Mouse (Mus musculus) neural tube, embryonic 15.5 days (tissue): Measurements from ENCODE around the gene Wls. TPM values are rescaled to one million over a fixed set of nuclear protein-coding genes. Genes with fewer than 3 reads are reported as not detected.

ENCODE experiments used
- ATAC-seq: fragments of 200-750 bp; cut with Nextera tagmentation; 2 replicates; pipeline ENCODE4 v1.8.0; 2017; ENCODE audit warnings: mild to moderate bottlenecking, moderate TSS enrichment, moderate library complexity; ENCODE audit not compliant: low FRiP score
- H3K27ac ChIP-seq: fragments of 300-500 bp; sonication (generic); replicated peaks from 2 replicates; pipeline ENCODE4 v1.5.1; 2015; ENCODE audit warnings: mild to moderate bottlenecking, inconsistent platforms
- H3K27me3 ChIP-seq: fragments of 300-500 bp; sonication (generic); replicated peaks from 2 replicates; pipeline ENCODE4 v1.6.1; 2015; ENCODE audit warnings: inconsistent platforms
- H3K36me3 ChIP-seq: fragments of 300-500 bp; sonication (generic); 2 replicates; pipeline ENCODE4 v1.6.1; 2015; ENCODE audit warnings: inconsistent platforms
- H3K4me1 ChIP-seq: fragments of 300-500 bp; sonication (generic); 2 replicates; pipeline ENCODE4 v1.6.1; 2015; ENCODE audit warnings: inconsistent platforms
- H3K4me2 ChIP-seq: fragments of 300-500 bp; sonication (generic); 2 replicates; pipeline ENCODE4 v1.6.1; 2015; ENCODE audit warnings: inconsistent platforms, mild to moderate bottlenecking, moderate library complexity
- H3K4me3 ChIP-seq: fragments of 300-500 bp; sonication (generic); replicated peaks from 2 replicates; pipeline ENCODE4 v1.5.1; 2015; ENCODE audit warnings: mild to moderate bottlenecking, inconsistent platforms
- H3K9ac ChIP-seq: fragments of 300-500 bp; sonication (generic); replicated peaks from 2 replicates; pipeline ENCODE4 v1.6.1; 2015; ENCODE audit warnings: mild to moderate bottlenecking, inconsistent platforms
- H3K9me3 ChIP-seq: fragments of 300-500 bp; sonication (generic); replicated peaks from 2 replicates; pipeline ENCODE4 v1.6.1; 2016; ENCODE audit warnings: inconsistent platforms
- WGBS: fragments of 180-500 bp; shearing (Covaris S2); methylation state at CpG from one replicate; pipeline ENCODE4 v1.1.7; 2015; ENCODE audit warnings: mixed read lengths; 5-methylcytosine and 5-hydroxymethylcytosine counted together
- polyA plus RNA-seq: library from polyadenylated mRNA; unstranded; fragments of >200 nt; fragmentation: Nextera tagmentation; extraction: Ambion mirVana; gene quantifications from 2 replicates; pipeline ENCODE4 v1.2.1, GENCODE M21; 2015

The Wls gene
- 62.8 and 79.7 TPM in 2 replicates for polyA plus RNA-seq

DNA sequence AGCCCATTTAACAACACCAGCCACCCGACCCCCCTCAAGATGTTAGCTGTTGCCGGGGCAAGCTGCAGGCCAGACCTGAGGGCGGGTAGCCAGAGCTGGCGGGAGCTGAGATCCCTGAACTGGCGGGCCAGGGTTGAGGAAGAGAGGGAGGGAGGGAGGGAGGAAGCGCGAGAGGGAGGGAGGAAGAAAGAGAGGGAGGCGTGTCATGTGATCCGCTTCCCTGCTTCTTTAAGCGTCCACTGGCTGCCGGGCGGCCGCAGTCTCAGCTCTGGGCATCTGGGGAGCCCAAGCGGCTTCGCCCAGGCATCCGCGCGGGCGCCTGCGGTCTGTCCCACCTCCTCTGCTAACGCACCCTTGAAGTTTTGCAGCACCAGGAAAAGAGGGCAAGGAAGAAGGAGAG is at the start of gene Wls:
Gene Wls (plus strand): TSS at position 192 of the 400 bp plus-strand sequence.
- H3K4me3 ChIP-seq, result peak within 1 kb of the TSS; percentile 58
- H3K36me3 ChIP-seq, result no peaks in the 10 kb centered on the region
- H3K27ac ChIP-seq, result peak within 1 kb of the TSS; percentile 72
- peak within 1 kb of the TSS; percentile 57 for H3K9ac ChIP-seq
- H3K4me2 ChIP-seq, result peak within 1 kb of the TSS; percentile 97
- H3K4me1 ChIP-seq, result peaks cover 7% of the 10 kb centered on the region; the same call in 1 of the 2 replicates
- H3K9me3 ChIP-seq, result no peaks in the 10 kb centered on the region
- H3K27me3 ChIP-seq, result no peaks in the 10 kb centered on the region
- WGBS, result 2% methylated on average over 20 of the region's 21 CpGs
- peak; percentile 91 for ATAC-seq

DNA sequence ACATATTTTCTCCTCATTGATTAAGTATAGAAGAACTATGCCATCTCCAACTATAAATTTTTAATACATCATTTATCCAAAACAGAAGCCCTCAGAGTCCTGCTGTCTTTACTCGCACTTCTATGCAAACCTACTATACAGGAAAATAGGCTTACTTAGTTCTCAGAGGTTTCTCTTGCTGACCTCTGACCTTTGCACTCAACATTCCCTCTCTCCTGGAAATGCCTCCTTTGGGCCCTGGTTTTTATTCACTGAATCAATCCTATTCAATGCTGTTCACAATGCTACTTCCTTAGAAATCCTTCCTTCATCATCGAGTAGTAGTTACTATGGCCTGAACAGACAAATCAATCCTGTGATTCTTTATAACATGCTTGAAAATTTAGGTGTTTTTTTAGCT is 49.7 kb upstream of the Wls start:
- H3K9me3 ChIP-seq, result no peaks in the 10 kb centered on the region
- no peaks in the 10 kb centered on the region for H3K27me3 ChIP-seq
- no peaks in the 10 kb centered on the region for H3K36me3 ChIP-seq
- H3K4me2 ChIP-seq, result no peak overlapping the region
- no peaks in the 10 kb centered on the region for H3K4me1 ChIP-seq
- no peak overlapping the region for H3K27ac ChIP-seq
- H3K4me3 ChIP-seq, result no peak overlapping the region
- H3K9ac ChIP-seq, result no peak overlapping the region
- 20% methylated on average over 2 of the region's 2 CpGs for WGBS
- ATAC-seq, result no peak

DNA sequence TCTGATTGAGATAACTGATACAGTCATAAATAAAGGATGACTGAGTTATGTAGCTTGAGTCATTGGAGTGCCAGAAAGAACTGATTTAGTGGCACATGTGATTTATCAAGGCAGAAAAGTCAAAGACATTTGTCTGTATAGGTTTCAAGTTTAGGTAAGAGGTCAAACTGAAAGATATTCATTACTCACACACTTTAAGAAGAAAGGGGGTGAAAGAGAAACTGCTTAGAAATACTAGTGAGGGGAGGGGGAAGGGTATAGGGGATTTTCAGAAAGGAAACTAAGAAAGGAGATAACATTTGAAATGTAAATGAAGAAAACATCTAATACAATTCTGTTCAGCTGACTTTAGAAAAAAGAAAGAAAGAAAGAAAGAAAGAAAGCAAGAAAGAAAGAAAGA is 7.9 kb upstream of the Wls start:
- ATAC-seq, result no peak
- Histone ChIP-seq H3K27me3 (no peaks in the 10 kb centered on the region), H3K4me1 (no peaks in the 10 kb centered on the region), H3K4me2 (no peak overlapping the region), H3K36me3 (no peaks in the 10 kb centered on the region), H3K9ac (no peak overlapping the region), H3K9me3 (no peaks in the 10 kb centered on the region), H3K4me3 (no peak overlapping the region), H3K27ac (no peak overlapping the region)

DNA sequence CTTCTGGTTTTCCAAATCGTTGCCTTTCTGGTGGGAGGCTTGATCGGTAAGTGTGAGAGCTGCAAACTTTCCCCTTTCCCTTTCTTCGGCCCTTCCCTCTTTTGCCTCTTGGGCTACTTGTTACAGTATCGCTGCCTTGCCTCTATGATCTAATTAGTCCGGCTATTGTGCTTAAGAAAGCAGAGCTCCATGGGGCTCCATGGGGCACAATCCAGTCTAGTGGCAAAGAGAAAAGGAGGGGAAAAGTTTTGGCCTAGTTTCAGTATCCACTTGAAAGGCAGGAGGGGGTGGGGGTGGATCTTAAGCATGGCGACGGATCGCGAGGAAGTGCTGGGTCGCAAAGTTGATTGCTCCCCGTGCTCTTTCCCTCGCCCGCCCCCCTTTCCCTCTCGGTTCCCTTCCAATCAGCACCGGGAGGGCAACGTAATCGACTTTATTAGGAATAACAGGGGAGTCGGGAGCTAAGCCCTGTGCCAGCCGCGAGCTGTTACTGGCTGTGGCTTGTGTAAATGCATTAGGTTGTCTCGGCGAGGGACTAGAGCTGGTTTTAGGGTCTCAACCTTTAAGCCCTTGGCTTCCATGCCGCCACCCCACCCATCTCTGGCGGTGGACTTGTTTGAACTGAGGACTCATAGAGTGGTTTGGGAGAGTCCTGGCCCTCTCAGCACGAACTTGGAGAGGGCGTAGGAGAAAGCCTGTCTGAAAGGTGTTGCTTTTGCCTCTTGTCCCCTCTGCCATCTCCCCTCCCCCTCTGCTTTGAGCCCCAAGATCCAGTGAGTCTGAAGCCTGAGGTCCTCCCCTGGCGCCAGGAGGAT is 737 bp downstream of the Wls start:
- peak overlapping the region; percentile 97 for H3K4me2 ChIP-seq
- H3K9me3 ChIP-seq, result no peaks in the 10 kb centered on the region
- H3K27me3 ChIP-seq, result no peaks in the 10 kb centered on the region
- H3K36me3 ChIP-seq, result no peaks in the 10 kb centered on the region
- peak overlapping the region; percentile 58 for H3K4me3 ChIP-seq
- ATAC-seq, result peak; percentile 80
- peaks cover 7% of the 10 kb centered on the region; the same call in 1 of the 2 replicates for H3K4me1 ChIP-seq
- under 1% methylated on average over 27 of the region's 27 CpGs for WGBS
- H3K9ac ChIP-seq, result peak overlapping the region; percentile 57
- peak overlapping the region; percentile 72 for H3K27ac ChIP-seq

DNA sequence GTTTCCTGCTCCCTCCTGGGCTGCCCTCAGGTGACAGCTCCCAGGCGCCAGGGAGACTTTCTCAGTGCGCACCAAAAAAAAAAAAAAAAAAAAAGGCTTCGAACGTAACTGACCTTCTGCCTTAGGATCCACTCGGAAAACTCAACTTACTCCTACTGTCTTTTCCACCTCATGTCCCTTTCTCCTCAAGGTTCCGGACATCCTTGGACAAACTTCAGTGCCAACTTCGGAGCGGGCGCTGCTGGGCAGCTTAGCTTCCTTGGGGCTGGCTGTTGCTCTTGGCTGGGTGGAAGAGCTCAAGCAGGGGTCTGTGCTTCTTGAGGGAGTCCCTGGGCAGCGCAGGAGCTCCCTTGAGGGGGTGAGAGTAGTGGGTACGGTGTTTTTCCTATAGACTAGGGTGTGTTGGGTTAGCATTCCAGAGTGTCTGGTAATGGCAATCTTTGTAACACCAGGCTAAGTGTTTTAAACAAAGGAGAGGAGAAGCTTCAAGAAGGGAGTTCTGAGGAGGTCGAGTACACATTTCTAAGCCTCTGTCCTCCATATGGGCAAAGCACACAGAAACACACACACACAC is 1.4 kb downstream of the Wls start:
- Histone ChIP-seq H3K9me3 (no peaks in the 10 kb centered on the region), H3K4me2 (peak overlapping the region; percentile 97), H3K4me3 (peak overlapping the region; percentile 58), H3K27me3 (no peaks in the 10 kb centered on the region), H3K27ac (peak overlapping the region; percentile 72), H3K36me3 (no peaks in the 10 kb centered on the region), H3K4me1 (peaks cover 7% of the 10 kb centered on the region; the same call in 1 of the 2 replicates), H3K9ac (peak overlapping the region; percentile 57)
- ATAC-seq, result peak; percentile 25; the same call in 1 of the 2 replicates
- 0% methylated on average over 12 of the region's 12 CpGs for WGBS

DNA sequence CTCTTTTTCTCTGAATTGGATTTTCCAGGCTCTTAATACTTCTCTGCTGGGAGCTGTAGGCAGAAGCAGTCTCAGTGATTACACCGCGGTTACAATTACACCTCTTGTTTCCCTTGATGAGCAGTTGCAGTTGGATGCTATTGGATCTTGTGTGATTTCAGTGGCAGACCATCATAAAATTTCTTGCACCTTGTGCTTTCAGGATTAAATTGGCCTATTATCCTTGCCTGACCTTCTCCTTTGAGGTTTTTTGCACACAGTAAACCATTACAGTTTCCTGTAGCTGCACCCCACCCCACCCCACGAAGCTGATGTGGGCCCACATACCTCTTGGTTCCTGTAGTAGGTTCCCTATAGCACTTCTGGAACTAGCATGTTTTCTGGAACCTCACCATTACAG is 2.0 kb downstream of the Wls start:
- Histone ChIP-seq H3K9me3 (no peaks in the 10 kb centered on the region), H3K9ac (no peak overlapping the region), H3K36me3 (no peaks in the 10 kb centered on the region), H3K4me1 (peaks cover 7% of the 10 kb centered on the region; the same call in 1 of the 2 replicates), H3K4me2 (peak overlapping the region; percentile 97), H3K4me3 (peak overlapping the region; percentile 58), H3K27me3 (no peaks in the 10 kb centered on the region), H3K27ac (peak overlapping the region; percentile 72; the same call in 1 of the 2 replicates)
- 0 out of 2 replicates have a peak, but pooled peaks have one; percentile 5 for ATAC-seq
- 4% methylated on average over 3 of the region's 3 CpGs for WGBS

DNA sequence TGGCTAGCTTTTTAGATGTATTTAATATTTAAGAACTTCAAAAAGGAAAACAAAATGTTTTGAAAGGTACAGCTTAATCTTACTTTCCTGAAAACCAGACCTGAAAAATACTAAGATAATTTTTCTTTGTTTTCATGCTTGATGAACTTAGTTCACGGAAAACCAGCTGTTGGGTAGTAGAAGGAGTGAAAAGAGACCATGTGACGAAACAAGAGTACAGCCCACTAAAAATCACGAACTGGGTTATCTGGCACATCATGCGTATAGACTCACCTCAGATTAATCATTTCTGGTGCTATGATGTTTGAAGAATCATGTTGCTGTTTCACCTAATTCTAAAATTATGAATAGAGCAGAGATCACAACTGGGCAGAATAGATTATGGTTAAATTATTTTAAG is 3.7 kb downstream of the Wls start:
- Histone ChIP-seq H3K27me3 (no peaks in the 10 kb centered on the region), H3K9ac (no peak overlapping the region), H3K9me3 (no peaks in the 10 kb centered on the region), H3K27ac (no peak overlapping the region), H3K4me2 (no peak overlapping the region), H3K4me1 (peaks cover 7% of the 10 kb centered on the region; the same call in 1 of the 2 replicates), H3K4me3 (no peak overlapping the region), H3K36me3 (no peaks in the 10 kb centered on the region)
- WGBS, result 77% methylated on average over 4 of the region's 4 CpGs
- ATAC-seq, result no peak

DNA sequence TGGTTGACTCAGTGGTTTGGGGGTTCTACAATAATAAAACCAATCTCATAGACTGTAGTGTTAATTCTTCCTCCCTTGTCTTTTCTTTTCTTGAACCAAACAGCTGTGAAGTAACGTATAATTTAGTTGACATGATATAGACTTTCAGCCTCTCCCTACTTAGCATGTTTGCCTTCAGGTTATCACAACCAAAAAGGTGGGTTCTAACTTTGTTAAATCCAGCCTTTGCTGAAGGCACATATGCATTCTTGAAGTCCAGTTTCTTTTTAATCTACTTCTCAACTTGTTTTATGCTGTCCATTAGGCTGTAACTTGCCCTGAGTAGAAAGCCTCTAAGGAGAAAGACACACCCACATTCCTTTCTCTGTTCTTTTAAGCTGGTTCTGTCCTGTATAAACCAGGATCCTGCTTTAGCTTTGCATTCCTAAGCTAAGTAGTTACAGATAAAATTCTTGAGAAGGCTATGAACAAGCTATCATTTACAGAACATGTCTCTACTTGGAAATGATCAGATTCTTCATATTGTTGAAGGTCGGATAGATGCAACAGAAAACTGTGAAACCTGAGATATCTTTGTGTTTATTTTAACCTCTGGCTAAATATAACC is 8.0 kb downstream of the Wls start:
- 69% methylated on average over 2 of the region's 2 CpGs for WGBS
- Histone ChIP-seq H3K27me3 (no peaks in the 10 kb centered on the region), H3K4me3 (no peak overlapping the region), H3K36me3 (no peaks in the 10 kb centered on the region), H3K4me1 (peaks cover 2% of the 10 kb centered on the region; the same call in 1 of the 2 replicates), H3K9me3 (no peaks in the 10 kb centered on the region), H3K9ac (no peak overlapping the region), H3K27ac (no peak overlapping the region), H3K4me2 (no peak overlapping the region)
- no peak for ATAC-seq

DNA sequence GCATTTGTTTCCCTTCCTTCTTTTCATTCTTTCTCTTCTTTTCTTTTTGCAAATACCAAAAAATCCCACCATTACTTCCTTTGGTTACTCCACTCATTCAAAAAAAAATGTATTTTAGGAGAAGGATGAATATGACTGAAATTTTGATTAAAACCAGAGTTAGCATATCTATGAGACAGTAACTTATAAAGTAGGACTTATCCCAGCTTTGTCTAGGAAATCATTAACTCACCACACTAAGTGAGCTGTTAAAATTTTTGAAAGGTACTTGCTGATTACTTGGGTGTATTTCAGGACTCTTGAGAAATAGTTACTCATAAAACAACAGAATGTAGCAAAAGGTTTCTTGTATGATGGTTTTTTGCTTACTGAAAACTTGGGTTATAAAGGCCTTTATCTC is 8.7 kb downstream of the Wls start:
- no peak overlapping the region for H3K4me2 ChIP-seq
- no peak for ATAC-seq
- no peaks in the 10 kb centered on the region for H3K9me3 ChIP-seq
- no peak overlapping the region for H3K4me3 ChIP-seq
- no peak overlapping the region for H3K27ac ChIP-seq
- H3K9ac ChIP-seq, result no peak overlapping the region
- H3K27me3 ChIP-seq, result no peaks in the 10 kb centered on the region
- H3K36me3 ChIP-seq, result no peaks in the 10 kb centered on the region
- H3K4me1 ChIP-seq, result peaks cover 2% of the 10 kb centered on the region; the same call in 1 of the 2 replicates

DNA sequence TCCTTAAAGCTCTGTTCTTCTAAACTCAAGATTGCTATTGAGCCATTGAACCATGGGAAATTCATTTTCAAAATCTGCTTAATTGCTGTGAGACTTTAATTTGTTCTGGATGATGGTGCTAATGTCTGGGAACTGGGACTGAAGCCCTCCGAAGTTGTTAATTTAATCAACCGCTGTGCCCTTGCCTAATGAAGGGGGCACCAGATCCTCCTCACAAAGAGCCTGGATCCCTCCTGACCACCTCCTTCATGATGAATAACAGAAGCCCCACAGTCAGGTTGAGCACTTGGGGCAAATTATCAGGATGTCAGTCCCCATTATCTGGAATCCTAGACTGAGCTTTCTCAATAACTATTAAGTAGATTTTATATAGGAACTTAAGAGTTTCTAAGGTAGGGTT is 12.0 kb downstream of the Wls start:
- Histone ChIP-seq H3K27me3 (no peaks in the 10 kb centered on the region), H3K4me1 (peaks cover 2% of the 10 kb centered on the region; the same call in 1 of the 2 replicates), H3K36me3 (no peaks in the 10 kb centered on the region), H3K9me3 (no peaks in the 10 kb centered on the region), H3K27ac (no peak overlapping the region), H3K4me3 (no peak overlapping the region), H3K9ac (no peak overlapping the region), H3K4me2 (no peak overlapping the region)
- peak; percentile 63; the same call in 1 of the 2 replicates for ATAC-seq
- WGBS, result 20% methylated on average over 2 of the region's 2 CpGs

DNA sequence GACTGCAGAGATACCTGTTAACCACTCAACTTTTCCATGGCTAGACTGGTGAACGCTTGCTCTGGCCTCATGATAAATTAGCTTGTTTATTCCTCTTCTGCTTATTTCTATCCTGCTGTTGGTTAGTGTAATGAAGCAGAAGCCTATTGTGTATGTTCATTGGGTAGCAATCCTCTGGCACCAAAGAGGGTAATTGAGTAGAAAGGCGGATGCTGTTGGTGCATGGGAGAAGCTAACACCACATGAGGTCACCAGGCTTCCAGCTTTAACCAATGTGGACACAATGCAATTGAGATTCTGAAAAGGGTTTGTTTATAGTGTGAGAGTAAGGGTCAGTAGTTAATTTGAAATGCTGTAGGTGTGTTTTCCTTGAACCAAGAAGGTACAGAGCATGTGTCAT is 12.5 kb downstream of the Wls start:
- no peak overlapping the region for H3K9ac ChIP-seq
- H3K27ac ChIP-seq, result no peak overlapping the region
- peak; percentile 81; the same call in 1 of the 2 replicates for ATAC-seq
- no peak overlapping the region for H3K4me2 ChIP-seq
- peaks cover 2% of the 10 kb centered on the region; the same call in 1 of the 2 replicates for H3K4me1 ChIP-seq
- H3K9me3 ChIP-seq, result no peaks in the 10 kb centered on the region
- WGBS, result 20% methylated on average over 2 of the region's 2 CpGs
- H3K36me3 ChIP-seq, result no peaks in the 10 kb centered on the region
- no peak overlapping the region for H3K4me3 ChIP-seq
- no peaks in the 10 kb centered on the region for H3K27me3 ChIP-seq
